Mouse (Mus musculus): ENCODE data around the gene Hmgb2.

Hmgb2 gene

GRCm38 (mm10) chr8:57508657-57509056 lies 3.0 kb upstream of the Hmgb2 start:
- in situ Hi-C loops (cut with MboI, MseI): loop anchor here (5.0 kb wide), 1 partner anchor 76 kb away; no protein-coding TSS in a partner anchor

DNA sequence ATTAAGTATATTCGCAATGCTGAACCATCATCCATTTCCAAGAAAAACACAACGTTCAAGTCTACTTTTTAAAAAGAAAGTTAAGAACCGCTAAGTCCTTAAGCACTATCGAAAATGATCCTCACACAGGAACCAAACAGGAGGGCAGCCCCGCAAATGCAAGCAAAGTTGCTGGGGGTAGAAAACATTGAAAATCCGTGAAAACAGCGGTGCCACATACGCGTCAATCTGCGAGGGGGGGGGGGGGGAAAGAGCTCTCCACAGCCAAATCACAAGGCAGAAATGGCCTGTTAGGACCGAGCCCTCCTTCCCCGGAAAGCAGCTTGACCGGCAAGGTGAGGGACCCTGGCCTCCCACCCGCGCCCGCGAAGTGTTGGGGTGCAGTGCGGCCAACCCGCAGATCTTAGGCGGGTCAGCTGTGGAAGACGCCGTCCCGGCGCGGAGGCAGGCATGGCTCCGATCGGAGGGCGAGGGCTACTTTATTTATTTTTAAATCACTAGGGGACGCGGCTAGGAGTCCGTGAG lies 854 bp upstream of the Hmgb2 start:
- in situ Hi-C loops (cut with MboI, MseI): loop anchor here (10.0 kb wide), 1 partner anchor 186 kb away; the partner anchor contains the start of gene Hand2

GRCm38 (mm10) chr8:57512141-57513056 lies 692 bp downstream of the Hmgb2 start:
- in situ Hi-C loops (cut with MboI, MseI): loop anchor here (10.0 kb wide), 1 partner anchor 188 kb away; the partner anchor contains the start of gene Hand2

- in situ Hi-C loops (cut with MboI, MseI): loop anchor here (10.0 kb wide), 1 partner anchor 188 kb away; the partner anchor contains the start of gene Hand2
These were observed 1.5 kb downstream of the Hmgb2 start for GRCm38 (mm10) chr8:57513178-57513661.

DNA sequence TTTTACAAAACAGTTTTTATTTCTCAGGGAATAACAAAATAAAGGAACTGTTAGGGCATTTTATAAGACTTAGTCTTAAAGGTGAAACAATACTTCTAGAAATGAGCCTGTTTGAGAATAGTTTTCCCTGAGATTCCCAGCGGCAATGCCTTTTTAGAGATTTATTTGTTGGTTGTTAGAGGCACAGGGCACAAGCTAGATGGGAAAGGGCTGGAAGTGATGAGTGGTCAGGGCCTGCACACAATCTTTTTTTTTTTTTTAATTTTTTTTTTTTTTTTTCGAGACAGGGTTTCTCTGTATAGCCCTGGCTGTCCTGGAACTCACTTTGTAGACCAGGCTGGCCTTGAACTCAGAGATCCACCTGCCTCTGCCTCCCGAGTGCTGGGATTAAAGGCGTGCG lies 5.0 kb downstream of the Hmgb2 start:
- in situ Hi-C loops (cut with MboI, MseI): loop anchor here (10.0 kb wide), 1 partner anchor 192 kb away; the partner anchor contains the start of gene Hand2

- in situ Hi-C loops (cut with MboI, MseI): loop anchor here (10.0 kb wide), 1 partner anchor 193 kb away; the partner anchor contains the start of gene Hand2
These were observed 6.0 kb downstream of the Hmgb2 start for GRCm38 (mm10) chr8:57517723-57518122.

GRCm38 (mm10) chr8:57520186-57520786 lies 8.6 kb downstream of the Hmgb2 start:
- in situ Hi-C loops (cut with MboI, MseI): no loop called here

GRCm38 (mm10) chr8:57528036-57528435 lies 16.3 kb downstream of the Hmgb2 start:
- in situ Hi-C loops (cut with MboI, MseI): no loop called here

DNA sequence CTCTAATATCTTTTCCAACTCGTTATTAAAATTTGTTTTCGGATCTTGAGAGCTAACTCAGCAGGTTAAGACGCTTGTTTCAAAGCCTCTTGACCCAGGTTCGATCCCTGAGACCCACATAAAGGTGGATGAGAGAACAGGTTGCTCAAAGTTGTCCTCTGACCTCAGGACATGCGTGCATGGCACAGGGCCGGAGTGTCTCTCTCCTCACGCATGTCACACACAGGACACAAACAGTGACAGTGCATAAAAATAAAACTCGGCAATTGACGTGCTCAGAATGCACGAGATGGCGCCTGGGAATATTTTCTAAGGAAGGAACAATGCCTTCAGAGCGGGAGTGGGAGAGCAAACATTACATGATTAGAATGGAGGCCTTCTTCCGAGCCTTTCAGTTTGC lies 18.5 kb downstream of the Hmgb2 start:
- in situ Hi-C loops (cut with MboI, MseI): no loop called here

DNA sequence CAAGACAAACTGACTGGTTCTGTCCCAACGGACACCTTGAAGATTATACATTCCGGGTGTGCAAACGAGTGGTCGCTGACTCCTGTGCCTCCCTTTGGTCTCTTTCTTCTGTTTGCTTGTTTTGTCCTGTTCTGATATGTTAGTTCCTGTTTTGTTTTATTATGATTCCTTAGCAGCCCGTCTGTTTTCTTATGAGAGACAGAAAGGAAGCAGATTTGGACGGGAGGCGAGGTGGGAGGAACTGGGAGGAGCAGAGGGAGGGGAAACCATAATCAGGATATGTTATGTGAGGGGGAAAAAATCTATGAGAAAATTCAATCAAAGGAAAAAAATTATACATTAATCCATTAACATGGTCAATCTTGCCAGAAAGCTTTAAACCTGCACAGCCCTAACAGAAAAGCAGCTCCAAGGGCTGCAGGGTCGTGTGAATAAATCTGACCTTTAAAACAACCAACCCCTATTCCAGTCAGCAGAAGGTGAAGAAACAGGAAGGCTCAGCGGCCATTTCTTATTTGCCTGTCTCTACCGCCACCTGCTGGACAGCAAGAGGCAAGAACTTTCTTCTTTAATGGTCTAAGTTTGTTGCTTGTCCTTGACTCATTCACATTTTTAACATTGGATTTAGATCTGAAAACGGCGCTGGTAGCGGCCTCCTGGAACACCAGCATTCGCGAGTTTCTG lies 19.1 kb downstream of the Hmgb2 start:
- in situ Hi-C loops (cut with MboI, MseI): no loop called here

DNA sequence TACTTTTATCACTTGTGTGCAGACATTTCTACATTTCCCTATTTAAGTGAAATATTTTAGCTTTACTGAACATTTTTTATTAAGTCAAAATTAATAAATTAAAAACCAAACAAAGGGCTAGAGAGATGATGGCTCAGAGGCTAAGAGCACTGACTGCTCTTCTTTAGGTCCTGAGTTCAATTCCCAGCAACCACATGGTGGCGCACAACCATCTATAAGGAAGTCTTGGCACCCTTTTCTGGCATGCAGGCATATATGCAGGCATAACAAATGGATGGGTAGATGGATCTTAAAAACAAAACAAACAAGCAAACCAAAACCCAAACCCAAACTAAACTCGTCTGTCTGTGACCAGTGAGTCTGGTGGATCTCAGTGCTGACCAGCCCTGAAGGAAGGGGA lies 20.5 kb downstream of the Hmgb2 start:
- in situ Hi-C loops (cut with MboI, MseI): no loop called here

GRCm38 (mm10) chr8:57533106-57533505 lies 21.4 kb downstream of the Hmgb2 start:
- in situ Hi-C loops (cut with MboI, MseI): no loop called here

- in situ Hi-C loops (cut with MboI, MseI): no loop called here
These were observed 22.8 kb downstream of the Hmgb2 start for GRCm38 (mm10) chr8:57534495-57534894.

GRCm38 (mm10) chr8:57536167-57536566 lies 24.5 kb downstream of the Hmgb2 start:
- in situ Hi-C loops (cut with MboI, MseI): loop anchor here (5.0 kb wide), 1 partner anchor 261 kb away; no protein-coding TSS in a partner anchor

DNA sequence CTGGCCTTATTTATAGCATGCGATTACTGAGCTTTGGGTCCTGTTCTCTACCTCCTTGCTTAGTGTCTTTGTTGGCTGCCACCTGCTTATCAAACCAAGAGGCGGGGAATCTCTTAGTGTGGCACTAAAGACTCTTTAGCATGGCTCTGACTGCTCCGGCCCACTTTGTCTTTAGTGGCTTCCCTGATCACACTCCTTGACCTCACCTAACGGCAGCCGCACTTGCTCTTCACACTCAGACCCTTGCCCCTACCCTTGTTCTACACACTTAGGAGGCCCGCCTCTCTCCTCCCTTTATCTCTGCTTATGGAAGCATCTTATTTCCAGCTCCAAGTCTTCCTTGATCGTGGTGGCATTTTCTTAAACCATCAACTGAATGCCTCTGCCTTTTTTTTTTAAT lies 26.9 kb downstream of the Hmgb2 start:
- in situ Hi-C loops (cut with MboI, MseI): loop anchor here (5.0 kb wide), 1 partner anchor 259 kb away; no protein-coding TSS in a partner anchor

GRCm38 (mm10) chr8:57540110-57540838 lies 28.6 kb downstream of the Hmgb2 start:
- in situ Hi-C loops (cut with MboI, MseI): no loop called here

GRCm38 (mm10) chr8:57540951-57541350 lies 29.2 kb downstream of the Hmgb2 start:
- in situ Hi-C loops (cut with MboI, MseI): no loop called here

DNA sequence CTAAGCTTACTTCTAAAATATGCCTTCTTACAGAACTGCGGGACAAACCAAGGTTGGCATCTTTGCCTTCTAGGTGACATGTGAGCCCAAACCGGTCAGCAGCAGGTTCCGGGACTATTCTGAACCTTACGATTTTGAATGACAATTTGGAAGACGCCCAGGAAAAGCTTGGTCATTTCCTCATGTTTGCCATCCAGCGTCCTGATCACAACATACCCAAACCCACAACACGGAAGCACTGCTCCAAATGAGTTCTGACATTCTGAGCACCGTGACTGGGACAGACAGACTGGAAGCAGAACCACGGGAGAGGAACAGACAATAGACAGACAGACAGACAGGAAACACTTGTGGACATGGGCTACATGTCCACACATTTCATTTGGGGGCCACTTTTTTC lies 29.7 kb downstream of the Hmgb2 start:
- in situ Hi-C loops (cut with MboI, MseI): no loop called here

DNA sequence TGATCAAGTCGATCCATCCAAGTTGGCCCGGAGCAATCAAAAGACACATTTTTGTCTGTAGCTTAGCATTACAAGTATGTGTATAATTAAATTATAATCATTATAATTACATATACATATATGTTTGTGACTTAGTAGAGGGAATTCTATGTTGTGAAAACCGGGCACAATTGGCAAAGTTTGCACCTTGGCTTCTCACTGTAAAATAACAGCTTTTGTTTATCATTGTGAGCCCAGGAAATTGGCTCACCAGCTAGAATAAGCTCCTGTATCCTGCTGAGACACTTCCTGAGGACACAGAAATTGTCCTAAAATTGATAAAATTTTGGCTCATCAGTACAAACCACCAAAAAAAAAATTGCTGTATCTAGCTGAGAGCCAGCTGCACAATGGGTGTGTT lies 34.7 kb downstream of the Hmgb2 start:
- in situ Hi-C loops (cut with MboI, MseI): no loop called here

- in situ Hi-C loops (cut with MboI, MseI): no loop called here
These were observed 35.1 kb downstream of the Hmgb2 start for GRCm38 (mm10) chr8:57546834-57547233.

DNA sequence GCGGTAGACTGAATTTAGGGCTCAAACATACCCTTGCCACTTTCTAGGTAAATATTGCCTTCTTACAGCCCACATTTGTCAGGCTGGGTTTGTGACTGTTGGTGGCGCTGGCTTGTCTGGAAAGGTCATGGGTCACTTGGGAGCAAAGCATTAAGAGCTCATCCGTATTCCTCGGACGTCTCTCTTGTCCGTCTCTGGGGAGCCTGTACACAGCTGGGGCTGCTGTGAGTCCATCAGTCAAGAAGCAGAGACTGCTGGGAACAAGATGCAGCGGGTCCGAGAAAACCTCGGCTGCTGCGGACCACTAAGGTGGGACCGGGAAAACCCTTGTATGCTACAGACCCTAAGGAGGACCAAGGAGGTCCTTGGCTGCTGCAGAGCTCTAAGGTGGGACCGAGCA lies 35.9 kb downstream of the Hmgb2 start:
- in situ Hi-C loops (cut with MboI, MseI): no loop called here

Measured in T-helper 2 cell (primary cell).